Mouse (Mus musculus) forebrain, embryonic 15.5 days (tissue): ENCODE data around the gene Olfr13. TPM values are rescaled to one million over a fixed set of nuclear protein-coding genes. Genes with fewer than 3 reads are reported as not detected.
"Not testable (repeated sequence)": the region's sequence is repeated elsewhere in the genome, so short reads cannot be mapped to it uniquely, and the experiment has no call there.

Source experiments
- ATAC-seq: fragments of 200-750 bp; cut with Nextera tagmentation; replicated peaks from 2 replicates; pipeline ENCODE4 v1.8.0; 2017; ENCODE audit warnings: mild to moderate bottlenecking, moderate TSS enrichment, moderate library complexity
- H3K27ac ChIP-seq: fragments of 300-500 bp; sonication (generic); replicated peaks from 2 replicates; pipeline ENCODE4 v1.5.1; 2015; ENCODE audit warnings: mild to moderate bottlenecking, inconsistent platforms
- H3K27me3 ChIP-seq: fragments of 300-500 bp; sonication (generic); 2 replicates; pipeline ENCODE4 v1.6.1; 2015; ENCODE audit warnings: inconsistent platforms
- H3K36me3 ChIP-seq: fragments of 300-500 bp; sonication (generic); 2 replicates; pipeline ENCODE4 v1.6.1; 2015; ENCODE audit warnings: mild to moderate bottlenecking, inconsistent platforms
- H3K4me1 ChIP-seq: fragments of 300-500 bp; sonication (generic); 2 replicates; pipeline ENCODE4 v1.6.1; 2015; ENCODE audit warnings: inconsistent platforms
- H3K4me2 ChIP-seq: fragments of 300-500 bp; sonication (generic); replicated peaks from 2 replicates; pipeline ENCODE4 v1.6.1; 2015; ENCODE audit warnings: mild to moderate bottlenecking, inconsistent platforms
- H3K4me3 ChIP-seq: fragments of 300-500 bp; sonication (generic); 2 replicates; pipeline ENCODE4 v1.5.1; 2015; ENCODE audit warnings: mild to moderate bottlenecking, inconsistent platforms
- H3K9ac ChIP-seq: fragments of 300-500 bp; sonication (generic); replicated peaks from 2 replicates; pipeline ENCODE4 v1.6.1; 2015; ENCODE audit warnings: mild to moderate bottlenecking, inconsistent platforms
- H3K9me3 ChIP-seq: fragments of 300-500 bp; sonication (generic); 2 replicates; pipeline ENCODE4 v1.6.1; 2016; ENCODE audit warnings: inconsistent platforms
- polyA plus RNA-seq: library from polyadenylated mRNA; unstranded; fragments of >200 nt; fragmentation: Nextera tagmentation; extraction: Ambion mirVana; gene quantifications from 2 replicates; pipeline ENCODE4 v1.2.1, GENCODE M21; 2015

The Olfr13 gene
- polyA plus RNA-seq, 1 experiment from 2014 or later = not detected

DNA sequence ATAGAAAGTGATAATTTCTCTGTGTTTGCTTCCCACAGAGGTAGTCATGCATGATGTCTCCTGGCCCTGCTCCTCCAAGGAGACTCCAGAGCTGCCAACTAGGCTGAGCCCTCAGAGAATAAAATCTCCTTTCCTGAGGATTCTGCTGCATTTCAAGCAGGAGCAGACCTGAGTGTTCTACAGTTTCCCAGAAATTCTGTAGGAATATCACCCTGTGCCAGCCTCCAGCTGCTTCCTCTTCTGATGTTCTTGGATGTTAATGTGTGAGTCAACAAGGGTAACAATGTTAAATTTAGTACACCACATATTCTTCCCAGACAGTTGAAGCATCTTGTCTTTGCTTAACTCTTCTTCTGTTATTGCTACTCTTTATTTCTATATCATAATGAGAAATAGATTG, 40.9 kb downstream of the Olfr13 start, which contains the start of gene Olfr434:
Olfr434 (plus strand) TSS at position 149 of the 400 bp plus-strand sequence.
- not testable (repeated sequence) for H3K4me2 ChIP-seq, H3K9ac ChIP-seq, H3K4me1 ChIP-seq, H3K36me3 ChIP-seq, H3K27me3 ChIP-seq, H3K27ac ChIP-seq, ATAC-seq, H3K4me3 ChIP-seq, H3K9me3 ChIP-seq

Other genes with a start within 250 kb of the Olfr13 start
- not detected in 2 replicates for gene Olfr444, start 223.1 kb upstream of the Olfr13 start, polyA plus RNA-seq
- gene Olfr441, start 65.8 kb upstream of the Olfr13 start, polyA plus RNA-seq = not detected in 2 replicates
- not detected in 2 replicates for gene Olfr237-ps1, start 25.6 kb upstream of the Olfr13 start, polyA plus RNA-seq
- not detected in 2 replicates for gene Olfr437, start 8.9 kb upstream of the Olfr13 start, polyA plus RNA-seq
- gene Olfr435, start 25.0 kb downstream of the Olfr13 start, polyA plus RNA-seq = not detected in 2 replicates
- gene Olfr434, start 40.9 kb downstream of the Olfr13 start, polyA plus RNA-seq = not detected in 2 replicates
- not detected in 2 replicates for gene Olfr47, start 59.4 kb downstream of the Olfr13 start, polyA plus RNA-seq
- gene Arhgef5, start 93.4 kb downstream of the Olfr13 start, polyA plus RNA-seq = 1.8 and 2.2 TPM in 2 replicates
- gene Nobox, start 137.4 kb downstream of the Olfr13 start, polyA plus RNA-seq = not detected in 2 replicates